Mouse (Mus musculus): ENCODE measurements around the gene Sucla2. TPM values are rescaled to one million over a fixed set of nuclear protein-coding genes. Genes with fewer than 3 reads are reported as not detected.

The Sucla2 gene
- polyA plus RNA-seq, 1 experiment from 2014 or later = 111 TPM

DNA sequence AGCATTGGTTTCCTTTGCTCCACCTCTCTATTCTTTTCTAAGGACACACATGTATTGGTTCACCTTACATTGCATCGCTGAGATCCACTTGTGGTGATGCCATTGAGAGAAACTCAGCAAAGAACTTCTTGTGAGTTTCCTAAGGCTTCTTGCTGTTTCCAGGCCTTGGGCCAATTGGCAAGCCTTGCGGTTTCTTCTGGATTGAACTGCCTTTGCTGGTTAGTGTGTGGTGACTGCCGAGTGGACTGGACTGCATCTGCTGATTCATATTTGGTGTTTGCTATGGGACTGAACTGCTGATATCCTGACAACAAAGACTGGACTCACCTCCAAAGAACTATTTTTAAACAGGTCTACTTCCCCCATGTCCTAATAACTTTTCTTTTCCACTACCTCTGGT, 109.2 kb downstream of the Sucla2 start:
- Histone ChIP-seq H3K9ac (no peak overlapping the region), H3K4me3 (no peak overlapping the region), H3K4me2 (no peak overlapping the region), H3K36me3 (replicated peaks) (no peaks in the 10 kb centered on the region), H3K4me1 (no peaks in the 10 kb centered on the region), H3K27me3 (replicated peaks) (no peaks in the 10 kb centered on the region), H3K27ac (no peak overlapping the region), H3K9me3 (no peaks in the 10 kb centered on the region)
- ATAC-seq (replicated peaks) = no peak
- WGBS = 87% methylated on average over 3 of the region's 3 CpGs

GRCm38 (mm10) chr14:73637460-73637859, 112.3 kb downstream of the Sucla2 start:
- no peak for ATAC-seq (replicated peaks)
- no peaks in the 10 kb centered on the region for H3K9me3 ChIP-seq
- H3K9ac ChIP-seq = no peak overlapping the region
- H3K4me1 ChIP-seq = no peaks in the 10 kb centered on the region
- H3K4me2 ChIP-seq = no peak overlapping the region
- H3K27ac ChIP-seq = no peak overlapping the region
- no peaks in the 10 kb centered on the region for H3K36me3 ChIP-seq (replicated peaks)
- H3K4me3 ChIP-seq = no peak overlapping the region
- H3K27me3 ChIP-seq (replicated peaks) = no peaks in the 10 kb centered on the region

Other genes with a start within 250 kb of the Sucla2 start
- gene Rb1, start 199.5 kb upstream of the Sucla2 start, polyA plus RNA-seq (2015; fragmentation: Nextera tagmentation; extraction: Ambion mirVana) = 28.0 and 30.2 TPM in 2 replicates
- gene Itm2b, start 140.0 kb upstream of the Sucla2 start, polyA plus RNA-seq (2015; fragmentation: Nextera tagmentation; extraction: Ambion mirVana) = 590 and 626 TPM in 2 replicates
- gene Med4, start 15.3 kb upstream of the Sucla2 start, polyA plus RNA-seq (2015; fragmentation: Nextera tagmentation; extraction: Ambion mirVana) = 82.8 and 91.5 TPM in 2 replicates
- 7.1 and 8.2 TPM in 2 replicates for gene Nudt15, start 22.9 kb downstream of the Sucla2 start, polyA plus RNA-seq (2015; fragmentation: Nextera tagmentation; extraction: Ambion mirVana)
- not detected in 2 replicates for gene Gm21750, start 135.9 kb downstream of the Sucla2 start, polyA plus RNA-seq (2015; fragmentation: Nextera tagmentation; extraction: Ambion mirVana)